Mouse (Mus musculus) spleen, postnatal 36 days (tissue): ENCODE data around the gene Wls.

Source experiments
- DNase-seq, 2 experiments: peaks; one replicate each; pipeline ENCODE4 v3.0.0; 2022; ENCODE audit warnings: low spot score in 2 of 2, mixed read lengths in 1 of 2

Wls gene

GRCm38 (mm10) chr3:159917328-159918090, 78.0 kb downstream of the Wls start:
- DNase-seq, result no peak
